Mouse (Mus musculus) hindbrain, embryonic 14.5 days (tissue): ENCODE data around the gene Tlk2. TPM values are rescaled to one million over a fixed set of nuclear protein-coding genes. Genes with fewer than 3 reads are reported as not detected.
A peak's percentile ranks its signal among the peaks of the same experiment; 100 is the strongest.
"Not testable (repeated sequence)": the region's sequence is repeated elsewhere in the genome, so short reads cannot be mapped to it uniquely, and the experiment has no call there.

ENCODE experiments used
- ATAC-seq: fragments of 200-750 bp; cut with Nextera tagmentation; 2 replicates; pipeline ENCODE4 v1.8.0; 2017; ENCODE audit warnings: moderate number of reproducible peaks, mild to moderate bottlenecking, moderate TSS enrichment, moderate library complexity; ENCODE audit not compliant: low FRiP score
- DNase-seq: peaks from one replicate; pipeline ENCODE4 v3.0.0-alpha.2; 2015; ENCODE audit warnings: low spot score
- H3K27ac ChIP-seq: fragments of 300-500 bp; sonication (generic); 2 replicates; pipeline ENCODE4 v1.5.1; 2014; ENCODE audit warnings: mild to moderate bottlenecking, moderate library complexity
- H3K27me3 ChIP-seq: fragments of 300-500 bp; sonication (generic); 2 replicates; pipeline ENCODE4 v1.6.1; 2014; ENCODE audit warnings: mild to moderate bottlenecking, low read length, mixed read lengths; ENCODE audit not compliant: control insufficient read depth, insufficient read depth
- H3K36me3 ChIP-seq: fragments of 300-500 bp; sonication (generic); replicated peaks from 2 replicates; pipeline ENCODE4 v1.6.1; 2014; ENCODE audit not compliant: control insufficient read depth, insufficient read depth
- H3K4me1 ChIP-seq: fragments of 300-500 bp; sonication (generic); replicated peaks from 2 replicates; pipeline ENCODE4 v1.6.1; 2014; ENCODE audit warnings: antibody characterized with exemption, low read length, mixed read lengths; ENCODE audit not compliant: control insufficient read depth, insufficient read depth
- H3K4me2 ChIP-seq: fragments of 300-500 bp; sonication (generic); replicated peaks from 2 replicates; pipeline ENCODE4 v1.6.1; 2014; ENCODE audit warnings: mild to moderate bottlenecking, moderate library complexity
- H3K4me3 ChIP-seq: fragments of 300-500 bp; sonication (generic); replicated peaks from 2 replicates; pipeline ENCODE4 v1.5.1; 2014; ENCODE audit warnings: mild to moderate bottlenecking, low read length
- H3K9ac ChIP-seq: fragments of 300-500 bp; sonication (generic); 2 replicates; pipeline ENCODE4 v1.6.1; 2014
- H3K9me3 ChIP-seq: fragments of 300-500 bp; sonication (generic); 2 replicates; pipeline ENCODE4 v1.6.1; 2016; ENCODE audit warnings: low read length; ENCODE audit not compliant: control insufficient read depth
- WGBS: fragments of 180-500 bp; shearing (Covaris S2); extraction: QIAGEN DNeasy Blood & Tissue Kit; methylation state at CpG from one replicate; pipeline ENCODE4 v1.1.7; 2014; 5-methylcytosine and 5-hydroxymethylcytosine counted together
- polyA plus RNA-seq: library from polyadenylated mRNA; unstranded; fragments of >200 nt; fragmentation: Nextera tagmentation; extraction: Ambion mirVana; gene quantifications from 2 replicates; pipeline ENCODE4 v1.2.1, GENCODE M21; 2014

The Tlk2 gene
- polyA plus RNA-seq: 26.2 and 27.9 TPM in 2 replicates

- H3K4me2 ChIP-seq: peak within 1 kb of the TSS; percentile 93
- ATAC-seq (no peak), DNase-seq (no peak)
- WGBS: 47% methylated on average over 2 of the region's 2 CpGs
- peaks cover 24% of the 10 kb centered on the region for H3K4me1 ChIP-seq
- no peaks in the 10 kb centered on the region for H3K9me3 ChIP-seq
- H3K27me3 ChIP-seq: no peaks in the 10 kb centered on the region
- no peak within 1 kb of the TSS for H3K9ac ChIP-seq
- H3K4me3 ChIP-seq: peak within 1 kb of the TSS; percentile 94; the same call in 1 of the 2 replicates
- no peaks in the 10 kb centered on the region for H3K36me3 ChIP-seq
- H3K27ac ChIP-seq: no peak within 1 kb of the TSS
These were observed at the start of gene Tlk2 for GRCm38 (mm10) chr11:105178516-105178915. Tlk2 (plus strand) TSS chr11:105178807.

- Histone ChIP-seq H3K36me3 (peaks cover 100% of the 10 kb centered on the region), H3K4me2 (no peak overlapping the region)
These were observed 42.9 kb upstream of the Tlk2 start for GRCm38 (mm10) chr11:105135692-105136091.

GRCm38 (mm10) chr11:105137255-105137654 is 41.4 kb upstream of the Tlk2 start:
- H3K4me2 ChIP-seq, H3K4me1 ChIP-seq, H3K9me3 ChIP-seq, H3K27ac ChIP-seq, ATAC-seq, H3K27me3 ChIP-seq, DNase-seq, H3K9ac ChIP-seq, H3K4me3 ChIP-seq: not testable (repeated sequence)
- H3K36me3 ChIP-seq: peaks cover 100% of the 10 kb centered on the region
- 89% methylated on average over 2 of the region's 2 CpGs for WGBS

More at GRCm38 (mm10) chr11:105135692-105136091, 42.9 kb upstream of the Tlk2 start:
- Histone ChIP-seq H3K27me3 (no peaks in the 10 kb centered on the region), H3K9ac (no peak overlapping the region), H3K4me3 (no peak overlapping the region), H3K9me3 (no peaks in the 10 kb centered on the region), H3K27ac (no peak overlapping the region), H3K4me1 (no peaks in the 10 kb centered on the region)
- ATAC-seq (no peak), DNase-seq (no peak)
- 98% methylated on average over 7 of the region's 7 CpGs for WGBS

GRCm38 (mm10) chr11:105140512-105140911 is 38.1 kb upstream of the Tlk2 start:
- H3K9ac ChIP-seq, H3K27ac ChIP-seq, ATAC-seq, DNase-seq, H3K4me3 ChIP-seq, H3K4me2 ChIP-seq, H3K27me3 ChIP-seq, H3K4me1 ChIP-seq, H3K9me3 ChIP-seq: not testable (repeated sequence)
- WGBS: 98% methylated on average over 7 of the region's 8 CpGs
- peaks cover 68% of the 10 kb centered on the region for H3K36me3 ChIP-seq

- ATAC-seq: no peak
- Histone ChIP-seq H3K36me3 (peaks cover 62% of the 10 kb centered on the region), H3K4me2 (no peak overlapping the region), H3K9me3 (no peaks in the 10 kb centered on the region), H3K27me3 (no peaks in the 10 kb centered on the region), H3K27ac (no peak overlapping the region), H3K4me1 (no peaks in the 10 kb centered on the region), H3K4me3 (no peak overlapping the region), H3K9ac (no peak overlapping the region)
- no peak for DNase-seq
- 92% methylated on average over 5 of the region's 5 CpGs for WGBS
These were observed 37.5 kb upstream of the Tlk2 start for GRCm38 (mm10) chr11:105141115-105141514.

GRCm38 (mm10) chr11:105143564-105143963 is 35.0 kb upstream of the Tlk2 start:
- Histone ChIP-seq H3K27ac (no peak overlapping the region), H3K4me2 (no peak overlapping the region), H3K4me1 (no peaks in the 10 kb centered on the region), H3K9ac (no peak overlapping the region), H3K27me3 (no peaks in the 10 kb centered on the region), H3K36me3 (peaks cover 38% of the 10 kb centered on the region), H3K9me3 (no peaks in the 10 kb centered on the region), H3K4me3 (no peak overlapping the region)
- ATAC-seq: no peak
- DNase-seq: no peak

GRCm38 (mm10) chr11:105144084-105144483 is 34.5 kb upstream of the Tlk2 start:
- H3K27me3 ChIP-seq: no peaks in the 10 kb centered on the region
- no peaks in the 10 kb centered on the region for H3K9me3 ChIP-seq
- no peak overlapping the region for H3K4me3 ChIP-seq
- peaks cover 33% of the 10 kb centered on the region for H3K36me3 ChIP-seq
- H3K4me2 ChIP-seq: no peak overlapping the region
- no peak for DNase-seq
- no peak for ATAC-seq
- no peak overlapping the region for H3K27ac ChIP-seq
- H3K9ac ChIP-seq: no peak overlapping the region
- H3K4me1 ChIP-seq: no peaks in the 10 kb centered on the region
- 92% methylated on average over 3 of the region's 3 CpGs for WGBS

- DNase-seq (no peak), ATAC-seq (no peak)
- Histone ChIP-seq H3K9me3 (no peaks in the 10 kb centered on the region), H3K4me1 (no peaks in the 10 kb centered on the region), H3K4me2 (no peak overlapping the region), H3K27ac (no peak overlapping the region), H3K9ac (no peak overlapping the region), H3K27me3 (no peaks in the 10 kb centered on the region), H3K4me3 (no peak overlapping the region), H3K36me3 (peaks cover 27% of the 10 kb centered on the region)
- WGBS: 85% methylated on average over 11 of the region's 11 CpGs
These were observed 33.9 kb upstream of the Tlk2 start for GRCm38 (mm10) chr11:105144508-105145210.

GRCm38 (mm10) chr11:105145211-105145610 is 33.4 kb upstream of the Tlk2 start:
- no peak overlapping the region for H3K4me3 ChIP-seq
- no peaks in the 10 kb centered on the region for H3K4me1 ChIP-seq
- H3K27me3 ChIP-seq: no peaks in the 10 kb centered on the region
- H3K4me2 ChIP-seq: no peak overlapping the region
- H3K9ac ChIP-seq: no peak overlapping the region
- H3K36me3 ChIP-seq: peaks cover 21% of the 10 kb centered on the region
- ATAC-seq (no peak), DNase-seq (no peak)
- WGBS: 92% methylated on average over 10 of the region's 10 CpGs
- H3K9me3 ChIP-seq: no peaks in the 10 kb centered on the region
- H3K27ac ChIP-seq: no peak overlapping the region
